Mouse (Mus musculus): ENCODE measurements around the gene Ubac1. TPM values are rescaled to one million over a fixed set of nuclear protein-coding genes. Genes with fewer than 3 reads are reported as not detected.

The Ubac1 gene
- polyA plus RNA-seq, 1 experiment from 2014 or later, result 98.7 TPM

GRCm38 (mm10) chr2:26039951-26040350, 18.4 kb upstream of the Ubac1 start:
- H3K36me3 ChIP-seq (ENCODE audit: control insufficient read depth, insufficient read depth, low read length), result no peaks in the 10 kb centered on the region
- H3K9me3 ChIP-seq (ENCODE audit: control insufficient read depth, low read length), result no peaks in the 10 kb centered on the region
- no peaks in the 10 kb centered on the region for H3K27me3 ChIP-seq (ENCODE audit: control insufficient read depth, insufficient read depth, low read length)
- no peak overlapping the region for H3K4me2 ChIP-seq (ENCODE audit: low read depth, severe bottlenecking)
- H3K27ac ChIP-seq (replicated peaks; ENCODE audit: low read depth, low read length), result no peak overlapping the region
- DNase-seq (ENCODE audit: low spot score), result no peak
- ATAC-seq (ENCODE audit: insufficient number of reproducible peaks, low FRiP score, low TSS enrichment, low read depth), result no peak
- 78% methylated on average over 14 of the region's 14 CpGs for WGBS
- no peak overlapping the region for H3K4me3 ChIP-seq (ENCODE audit: low read depth, low read length)
- no peak overlapping the region for H3K9ac ChIP-seq (ENCODE audit: low read length)
- peaks cover 8% of the 10 kb centered on the region for H3K4me1 ChIP-seq (ENCODE audit: control insufficient read depth, insufficient read depth, low read length)

GRCm38 (mm10) chr2:26037386-26037785, 15.8 kb upstream of the Ubac1 start:
- DNase-seq (ENCODE audit: low spot score) (no peak), ATAC-seq (ENCODE audit: insufficient number of reproducible peaks, low FRiP score, low TSS enrichment, low read depth) (no peak)
- Histone ChIP-seq H3K9ac (ENCODE audit: low read length) (peak overlapping the region; percentile 28; the same call in 1 of the 2 replicates), H3K4me1 (ENCODE audit: control insufficient read depth, insufficient read depth, low read length) (peaks cover 8% of the 10 kb centered on the region), H3K27ac (replicated peaks; ENCODE audit: low read depth, low read length) (no peak overlapping the region), H3K4me3 (ENCODE audit: low read depth, low read length) (no peak overlapping the region), H3K27me3 (ENCODE audit: control insufficient read depth, insufficient read depth, low read length) (no peaks in the 10 kb centered on the region), H3K9me3 (ENCODE audit: control insufficient read depth, low read length) (no peaks in the 10 kb centered on the region), H3K4me2 (ENCODE audit: low read depth, severe bottlenecking) (no peak overlapping the region), H3K36me3 (ENCODE audit: control insufficient read depth, insufficient read depth, low read length) (no peaks in the 10 kb centered on the region)
- 45% methylated on average over 6 of the region's 6 CpGs for WGBS

GRCm38 (mm10) chr2:26034344-26035050, 12.9 kb upstream of the Ubac1 start:
- H3K4me1 ChIP-seq (ENCODE audit: control insufficient read depth, insufficient read depth, low read length), result no peaks in the 10 kb centered on the region
- H3K9ac ChIP-seq (ENCODE audit: low read length), result no peak overlapping the region
- ATAC-seq (ENCODE audit: insufficient number of reproducible peaks, low FRiP score, low TSS enrichment, low read depth), result no peak
- WGBS, result 76% methylated on average over 15 of the region's 15 CpGs
- no peaks in the 10 kb centered on the region for H3K27me3 ChIP-seq (ENCODE audit: control insufficient read depth, insufficient read depth, low read length)
- H3K27ac ChIP-seq (replicated peaks; ENCODE audit: low read depth, low read length), result no peak overlapping the region
- H3K4me2 ChIP-seq (ENCODE audit: low read depth, severe bottlenecking), result no peak overlapping the region
- H3K9me3 ChIP-seq (ENCODE audit: control insufficient read depth, low read length), result no peaks in the 10 kb centered on the region
- no peak overlapping the region for H3K4me3 ChIP-seq (ENCODE audit: low read depth, low read length)
- H3K36me3 ChIP-seq (ENCODE audit: control insufficient read depth, insufficient read depth, low read length), result no peaks in the 10 kb centered on the region
- no peak for DNase-seq (ENCODE audit: low spot score)

GRCm38 (mm10) chr2:26030288-26030687, 8.7 kb upstream of the Ubac1 start:
- H3K9me3 ChIP-seq (ENCODE audit: control insufficient read depth, low read length), result no peaks in the 10 kb centered on the region
- H3K27me3 ChIP-seq (ENCODE audit: control insufficient read depth, insufficient read depth, low read length), result no peaks in the 10 kb centered on the region
- no peak overlapping the region for H3K27ac ChIP-seq (replicated peaks; ENCODE audit: low read depth, low read length)
- DNase-seq (ENCODE audit: low spot score), result no peak
- H3K4me1 ChIP-seq (ENCODE audit: control insufficient read depth, insufficient read depth, low read length), result no peaks in the 10 kb centered on the region
- no peaks in the 10 kb centered on the region for H3K36me3 ChIP-seq (ENCODE audit: control insufficient read depth, insufficient read depth, low read length)
- no peak overlapping the region for H3K9ac ChIP-seq (ENCODE audit: low read length)
- no peak for ATAC-seq (ENCODE audit: insufficient number of reproducible peaks, low FRiP score, low TSS enrichment, low read depth)
- H3K4me2 ChIP-seq (ENCODE audit: low read depth, severe bottlenecking), result no peak overlapping the region
- 38% methylated on average over 3 of the region's 3 CpGs for WGBS
- H3K4me3 ChIP-seq (ENCODE audit: low read depth, low read length), result no peak overlapping the region

- peak; percentile 66 for DNase-seq (ENCODE audit: low spot score)
- 33% methylated on average over 4 of the region's 4 CpGs for WGBS
- no peak for ATAC-seq (ENCODE audit: insufficient number of reproducible peaks, low FRiP score, low TSS enrichment, low read depth)
These were observed 2.9 kb upstream of the Ubac1 start for GRCm38 (mm10) chr2:26024138-26025075.

GRCm38 (mm10) chr2:26022626-26023025, 1.1 kb upstream of the Ubac1 start:
- Histone ChIP-seq H3K4me3 (ENCODE audit: low read depth, low read length) (no peak overlapping the region), H3K27ac (replicated peaks; ENCODE audit: low read depth, low read length) (no peak overlapping the region), H3K36me3 (ENCODE audit: control insufficient read depth, insufficient read depth, low read length) (no peaks in the 10 kb centered on the region), H3K27me3 (ENCODE audit: control insufficient read depth, insufficient read depth, low read length) (no peaks in the 10 kb centered on the region), H3K4me2 (ENCODE audit: low read depth, severe bottlenecking) (no peak overlapping the region), H3K9me3 (ENCODE audit: control insufficient read depth, low read length) (no peaks in the 10 kb centered on the region), H3K4me1 (ENCODE audit: control insufficient read depth, insufficient read depth, low read length) (peaks cover 6% of the 10 kb centered on the region; the same call in 1 of the 2 replicates), H3K9ac (ENCODE audit: low read length) (no peak overlapping the region)
- ATAC-seq (ENCODE audit: insufficient number of reproducible peaks, low FRiP score, low TSS enrichment, low read depth), result no peak
- no peak for DNase-seq (ENCODE audit: low spot score)
- WGBS, result 97% methylated on average over 1 of the region's 1 CpGs

More at GRCm38 (mm10) chr2:26024138-26025075, 2.9 kb upstream of the Ubac1 start:
- H3K9me3 ChIP-seq (ENCODE audit: control insufficient read depth, low read length), result no peaks in the 10 kb centered on the region
- no peak overlapping the region for H3K27ac ChIP-seq (replicated peaks; ENCODE audit: low read depth, low read length)
- H3K4me2 ChIP-seq (ENCODE audit: low read depth, severe bottlenecking), result no peak overlapping the region
- H3K9ac ChIP-seq (ENCODE audit: low read length), result no peak overlapping the region
- H3K36me3 ChIP-seq (ENCODE audit: control insufficient read depth, insufficient read depth, low read length), result no peaks in the 10 kb centered on the region
- H3K27me3 ChIP-seq (ENCODE audit: control insufficient read depth, insufficient read depth, low read length), result no peaks in the 10 kb centered on the region
- H3K4me1 ChIP-seq (ENCODE audit: control insufficient read depth, insufficient read depth, low read length), result peaks cover 6% of the 10 kb centered on the region; the same call in 1 of the 2 replicates
- H3K4me3 ChIP-seq (ENCODE audit: low read depth, low read length), result no peak overlapping the region

- Histone ChIP-seq H3K36me3 (ENCODE audit: control insufficient read depth, insufficient read depth, low read length) (no peaks in the 10 kb centered on the region), H3K27ac (replicated peaks; ENCODE audit: low read depth, low read length) (no peak overlapping the region), H3K4me1 (ENCODE audit: control insufficient read depth, insufficient read depth, low read length) (peaks cover 6% of the 10 kb centered on the region; the same call in 1 of the 2 replicates), H3K4me3 (ENCODE audit: low read depth, low read length) (no peak overlapping the region), H3K9ac (ENCODE audit: low read length) (no peak overlapping the region), H3K4me2 (ENCODE audit: low read depth, severe bottlenecking) (peak overlapping the region; percentile 26; the same call in 1 of the 2 replicates), H3K9me3 (ENCODE audit: control insufficient read depth, low read length) (no peaks in the 10 kb centered on the region), H3K27me3 (ENCODE audit: control insufficient read depth, insufficient read depth, low read length) (no peaks in the 10 kb centered on the region)
- WGBS, result 86% methylated on average over 8 of the region's 8 CpGs
- DNase-seq (ENCODE audit: low spot score) (no peak), ATAC-seq (ENCODE audit: insufficient number of reproducible peaks, low FRiP score, low TSS enrichment, low read depth) (no peak)
These were observed 665 bp upstream of the Ubac1 start for GRCm38 (mm10) chr2:26022258-26022565.

GRCm38 (mm10) chr2:26020714-26021560, 610 bp downstream of the Ubac1 start:
- Histone ChIP-seq H3K9me3 (ENCODE audit: control insufficient read depth, low read length) (no peaks in the 10 kb centered on the region), H3K4me2 (ENCODE audit: low read depth, severe bottlenecking) (peak overlapping the region; percentile 71), H3K27me3 (ENCODE audit: control insufficient read depth, insufficient read depth, low read length) (no peaks in the 10 kb centered on the region), H3K36me3 (ENCODE audit: control insufficient read depth, insufficient read depth, low read length) (no peaks in the 10 kb centered on the region; the same call in 1 of the 2 replicates), H3K9ac (ENCODE audit: low read length) (peak overlapping the region; percentile 72), H3K27ac (replicated peaks; ENCODE audit: low read depth, low read length) (0 out of 2 replicates have a peak overlapping the region, but pooled peaks have one; percentile 39), H3K4me1 (ENCODE audit: control insufficient read depth, insufficient read depth, low read length) (peaks cover 6% of the 10 kb centered on the region; the same call in 1 of the 2 replicates), H3K4me3 (ENCODE audit: low read depth, low read length) (peak overlapping the region; percentile 87)
- WGBS, result 2% methylated on average over 38 of the region's 38 CpGs
- ATAC-seq (ENCODE audit: insufficient number of reproducible peaks, low FRiP score, low TSS enrichment, low read depth) (peak; percentile 31; the same call in 1 of the 2 replicates), DNase-seq (ENCODE audit: low spot score) (no peak)
